Mouse (Mus musculus) right cerebral cortex, postnatal 10 days (tissue): ENCODE measurements around the gene Rer1.
"Not testable (repeated sequence)": the region's sequence is repeated elsewhere in the genome, so short reads cannot be mapped to it uniquely, and the experiment has no call there.

Experiments
- DNase-seq, 2 experiments: peaks; one replicate each; pipeline ENCODE4 v3.0.0; 2021; ENCODE audit warnings: low spot score in 2 of 2

The Rer1 gene

GRCm38 (mm10) chr4:155113766-155114410 lies 27.7 kb upstream of the Rer1 start:
- DNase-seq = peak; percentile 61 to 74

DNA sequence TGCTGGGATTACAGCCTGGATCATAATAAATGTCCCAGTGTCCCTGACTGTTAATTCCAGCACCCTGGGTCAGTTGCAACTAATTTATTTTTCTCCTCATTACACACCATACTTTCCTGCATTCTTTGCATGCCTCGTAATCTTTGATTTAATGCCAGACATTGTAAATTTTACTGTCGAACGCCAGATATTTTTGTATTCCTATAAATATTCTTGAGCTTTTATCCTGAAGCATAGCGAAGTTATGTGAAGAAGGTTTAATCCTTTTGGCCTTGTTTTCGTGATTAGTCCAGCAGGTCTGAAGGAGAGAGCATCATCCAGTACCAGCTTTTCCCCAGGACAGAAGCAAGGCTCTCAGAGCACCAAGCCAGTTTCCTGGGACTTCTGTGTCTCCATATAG lies 23.3 kb upstream of the Rer1 start:
- no peak for DNase-seq

- no peak for DNase-seq
Observed at GRCm38 (mm10) chr4:155107886-155108285, 21.7 kb upstream of the Rer1 start.

DNA sequence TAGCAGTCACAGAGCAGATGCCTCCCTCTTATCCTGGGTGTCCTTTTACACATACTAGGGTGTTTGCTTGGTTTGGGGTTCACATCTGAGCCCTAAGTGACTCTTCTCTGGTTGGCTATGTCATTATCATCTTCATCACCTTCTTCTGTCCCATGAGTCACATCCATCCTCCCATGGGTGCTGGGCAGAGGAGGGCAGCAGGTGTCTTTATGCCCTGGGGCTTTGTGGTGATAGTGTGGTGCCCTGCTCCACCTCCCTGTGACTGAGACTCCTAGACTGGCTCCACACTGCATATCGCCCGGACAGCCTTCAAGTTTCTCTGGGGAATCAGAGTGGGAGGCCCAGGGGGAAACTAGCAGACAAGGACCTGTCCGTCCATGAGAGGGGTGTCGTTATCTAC lies 12.4 kb upstream of the Rer1 start:
- DNase-seq = no peak

DNA sequence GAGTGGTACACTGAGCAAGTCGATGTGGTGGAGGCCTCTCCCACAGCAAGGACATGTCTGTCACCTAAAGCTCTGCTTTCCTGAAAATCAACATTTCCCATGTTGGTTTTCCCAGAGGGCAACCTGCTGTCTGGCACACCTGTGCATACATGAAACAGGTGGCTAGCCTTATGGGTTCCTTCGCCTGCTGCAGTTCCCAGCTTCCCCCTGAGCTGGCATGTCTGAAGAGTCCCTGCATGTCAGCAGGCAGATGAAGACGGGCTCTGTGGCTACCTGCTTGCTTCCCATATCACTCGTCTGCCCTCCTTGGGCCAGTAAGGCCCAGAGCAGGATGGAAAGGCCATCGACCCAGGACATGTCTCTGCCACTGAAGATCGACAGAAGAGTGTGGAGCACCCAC lies 11.3 kb upstream of the Rer1 start:
- no peak for DNase-seq

GRCm38 (mm10) chr4:155095967-155096366 lies 9.8 kb upstream of the Rer1 start:
- DNase-seq = no peak

DNA sequence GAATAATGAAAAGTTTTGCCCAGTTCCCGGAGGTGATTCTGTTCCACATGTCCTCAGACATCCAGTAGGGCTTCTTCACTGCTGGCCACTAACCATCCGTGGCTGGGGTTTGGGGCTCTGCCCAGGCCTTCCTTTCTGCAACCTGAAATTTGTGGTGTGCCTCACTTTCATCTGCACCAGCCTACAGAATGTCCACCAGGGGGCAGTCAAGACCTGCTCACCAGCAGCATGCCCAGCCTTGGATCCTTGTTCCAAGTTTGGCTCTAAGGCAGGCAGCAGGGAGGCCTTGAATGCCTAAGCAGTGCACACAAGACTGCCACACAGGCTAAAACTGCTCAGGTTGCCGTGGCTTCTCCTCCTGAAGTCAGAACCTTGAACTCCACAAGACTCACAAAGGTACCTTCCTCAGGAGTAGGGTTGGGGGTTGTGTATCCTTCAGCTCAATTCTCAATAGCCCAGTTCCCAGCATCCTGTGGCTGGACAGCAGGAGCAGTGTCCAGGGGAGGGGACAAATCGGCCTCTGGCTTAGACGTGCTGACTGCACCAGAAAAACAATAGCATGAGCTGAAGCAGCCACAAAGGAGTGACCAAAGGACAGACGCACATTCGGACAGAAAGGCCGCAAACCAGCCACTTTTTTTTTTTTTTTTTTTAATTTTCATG lies 9.2 kb upstream of the Rer1 start:
- peak; percentile 93 to 94 for DNase-seq

- DNase-seq = peak in 1 of 2 experiments; percentile 46
Observed at GRCm38 (mm10) chr4:155094565-155094964, 8.4 kb upstream of the Rer1 start.

DNA sequence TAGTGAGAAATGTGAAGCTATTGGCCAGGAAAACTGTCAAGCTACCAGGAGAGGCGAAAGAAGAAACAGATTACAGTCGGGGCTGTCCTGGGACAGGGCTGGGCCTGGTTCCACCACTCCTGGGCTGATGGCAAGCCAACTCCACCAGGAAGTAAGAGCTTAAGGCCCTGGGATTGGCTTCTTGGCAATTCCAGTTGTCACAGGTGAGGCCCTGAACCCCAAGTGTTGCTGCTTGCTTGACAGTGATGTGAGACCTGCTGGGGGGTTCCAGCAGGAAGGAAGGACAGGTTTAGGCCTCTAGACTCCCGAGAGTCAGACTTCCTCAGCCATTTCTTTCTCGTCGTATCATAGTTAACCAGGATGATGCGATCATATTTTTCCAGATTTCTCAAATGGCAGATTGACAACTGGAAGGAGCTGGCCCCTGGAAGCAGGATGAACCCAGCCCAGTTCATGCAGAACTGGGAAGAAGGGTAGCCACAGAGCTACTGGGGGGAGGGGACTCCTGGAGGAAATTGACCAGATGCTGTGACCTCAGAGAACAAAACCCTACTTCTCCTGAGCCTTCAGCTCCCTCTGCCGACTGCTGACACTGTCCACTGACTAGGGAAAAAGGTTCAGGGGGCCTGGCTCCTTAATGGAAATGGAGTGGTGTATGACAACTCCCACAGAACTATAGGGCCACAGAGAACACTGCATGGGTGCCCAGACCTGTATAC lies 7.4 kb upstream of the Rer1 start:
- no peak for DNase-seq

DNA sequence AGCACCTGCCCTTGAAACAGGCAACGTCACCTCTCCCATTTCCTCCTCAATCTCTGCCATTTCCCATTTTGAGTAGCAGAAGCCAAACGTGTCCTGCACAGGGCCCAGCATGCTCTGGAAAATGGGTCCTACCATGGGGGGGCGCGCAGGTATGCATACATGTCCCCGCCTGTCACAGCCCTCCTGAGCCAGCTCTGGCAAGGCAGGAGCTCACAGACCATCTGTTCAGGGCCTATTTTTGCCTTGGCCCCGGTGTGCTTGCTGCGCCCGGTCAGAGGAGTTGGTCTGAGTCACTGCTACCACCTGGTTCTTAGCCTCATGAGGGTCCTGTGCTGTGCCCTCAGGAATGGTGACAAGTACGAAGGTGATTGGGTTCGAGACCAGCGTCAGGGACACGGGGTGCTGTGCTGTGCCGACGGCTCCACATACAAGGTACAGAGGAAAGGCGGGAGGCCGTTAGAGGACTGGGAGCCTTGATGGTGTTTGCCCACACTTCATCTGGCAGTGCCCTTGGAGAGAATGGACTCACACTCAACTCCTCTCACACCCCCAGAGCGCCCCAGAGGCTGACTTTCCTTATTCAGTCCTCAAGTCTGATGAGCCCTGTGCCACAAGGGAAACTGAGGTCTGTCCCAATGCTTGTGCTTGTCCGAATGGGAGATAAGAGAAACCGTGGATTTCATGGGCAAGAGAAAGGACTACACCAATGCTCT lies 6.7 kb upstream of the Rer1 start:
- DNase-seq = no peak

DNA sequence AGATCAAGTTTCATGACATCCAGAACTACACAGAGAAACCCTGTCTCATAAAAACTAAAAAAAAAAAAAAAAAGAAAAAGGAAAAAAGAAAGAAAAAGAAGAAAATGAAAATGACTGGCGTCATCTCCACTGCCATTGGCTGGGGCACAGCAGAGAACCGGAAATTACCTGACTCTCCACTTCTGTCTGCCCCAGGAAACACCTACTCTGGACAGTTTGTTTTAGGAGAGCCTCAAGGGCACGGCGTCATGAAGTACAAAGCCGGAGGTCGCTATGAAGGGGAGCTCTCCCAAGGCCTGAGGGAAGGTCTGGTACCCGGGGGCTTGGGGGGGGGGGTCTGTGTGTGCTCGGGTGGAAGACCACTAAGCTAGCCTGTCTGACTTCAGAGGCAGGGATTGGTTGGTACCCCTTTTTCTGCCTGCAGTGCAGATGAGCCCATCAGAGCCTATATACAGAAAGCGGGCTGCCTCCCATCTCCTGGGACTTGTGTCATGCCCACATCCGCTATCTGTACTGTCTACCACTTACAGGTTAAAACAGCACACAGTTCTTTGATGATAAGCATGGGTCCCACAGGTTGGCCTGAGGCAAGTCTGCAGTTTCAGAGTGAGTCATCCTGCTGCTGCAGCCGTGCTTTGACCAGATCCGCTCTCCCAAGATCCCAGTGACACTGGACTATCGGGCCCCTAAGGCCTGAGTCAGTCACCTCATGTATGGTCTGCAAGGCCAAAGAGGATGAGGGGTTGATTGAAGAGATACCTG lies 4.7 kb upstream of the Rer1 start:
- no peak for DNase-seq

GRCm38 (mm10) chr4:155090147-155090546 lies 4.0 kb upstream of the Rer1 start:
- DNase-seq = no peak

GRCm38 (mm10) chr4:155089241-155089640 lies 3.1 kb upstream of the Rer1 start:
- DNase-seq = no peak

DNA sequence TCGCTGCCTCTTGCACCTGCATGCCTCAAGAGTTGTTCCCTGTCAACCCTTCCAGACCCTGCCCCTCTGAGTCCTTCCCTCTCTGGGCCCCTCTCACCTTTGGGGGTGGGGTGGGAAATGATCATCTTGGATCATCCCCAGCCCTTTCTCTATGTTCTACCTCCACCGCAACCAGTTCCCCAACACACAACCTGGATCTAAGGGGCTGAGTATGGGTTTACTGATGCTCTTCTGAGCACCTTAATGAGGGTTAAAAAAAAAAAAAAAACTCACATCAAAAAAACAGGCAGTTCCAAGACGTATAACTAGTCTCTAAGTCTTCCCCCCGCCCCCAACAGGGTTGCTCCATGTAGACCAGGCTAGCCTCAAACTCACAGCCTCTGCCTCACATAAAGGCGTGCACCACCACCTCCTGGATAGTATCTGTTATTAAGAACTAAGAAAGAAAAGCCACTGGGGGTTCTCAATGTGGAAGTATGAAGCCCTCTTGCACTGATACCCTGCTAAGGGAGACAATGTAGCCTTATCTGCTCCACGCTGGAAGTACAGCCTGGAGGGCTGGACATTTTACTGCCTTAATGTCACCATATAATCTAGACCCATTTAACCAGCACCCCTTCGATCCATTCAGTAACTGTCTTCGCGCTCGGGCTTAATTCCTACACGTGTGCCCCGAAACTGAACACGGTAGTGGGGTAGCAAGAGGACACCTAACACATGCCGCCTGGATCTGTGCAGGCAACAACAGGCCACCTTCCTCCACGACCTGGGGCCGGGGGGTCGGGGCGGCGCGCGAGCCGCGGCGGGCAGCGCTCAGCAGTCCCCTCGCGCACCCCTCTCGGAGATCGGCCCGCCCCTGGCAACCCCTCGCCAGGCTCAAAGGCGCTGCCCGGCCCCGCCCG lies 725 bp downstream of the Rer1 start:
- no peak for DNase-seq

DNA sequence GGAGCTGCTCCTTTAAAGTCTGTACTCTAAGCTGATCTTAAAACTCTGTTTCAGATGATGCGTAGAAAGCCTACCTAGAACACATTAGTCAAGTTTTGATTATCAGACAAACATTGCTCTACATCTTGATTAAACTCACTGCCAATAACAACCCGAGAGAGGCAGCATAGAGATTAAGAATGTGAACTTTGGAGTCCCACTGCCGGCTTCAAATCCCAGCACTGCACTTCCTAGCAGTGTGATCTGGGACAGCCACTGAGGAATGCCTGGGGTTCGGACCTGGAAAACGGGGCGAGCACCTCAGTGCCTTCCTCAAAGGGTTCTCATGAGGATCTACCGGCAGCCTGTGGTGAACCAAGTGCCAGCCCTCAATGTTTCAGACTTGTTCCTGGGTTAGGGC lies 1.8 kb downstream of the Rer1 start:
- no peak for DNase-seq

DNA sequence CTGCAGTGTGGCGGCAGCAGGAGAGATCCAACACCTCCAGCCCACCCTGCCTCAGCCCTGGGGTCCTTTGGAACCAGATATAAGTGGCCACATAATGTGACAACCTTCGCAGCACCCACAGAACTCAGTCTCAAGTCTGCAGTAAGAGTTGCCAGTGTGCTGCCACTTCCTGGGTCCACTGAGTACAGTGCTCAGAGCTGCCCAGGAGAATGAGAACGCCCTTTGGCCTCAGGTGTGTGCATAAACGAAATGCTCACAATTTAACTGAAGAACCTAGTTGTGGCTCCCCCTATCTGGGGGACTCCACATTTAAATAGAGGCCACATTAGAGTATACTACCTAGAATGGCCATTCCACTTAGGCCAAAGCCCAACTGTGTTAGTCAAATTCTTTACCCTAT lies 2.6 kb downstream of the Rer1 start:
- no peak for DNase-seq

- DNase-seq = no peak
Observed at GRCm38 (mm10) chr4:155079666-155080065, 6.5 kb downstream of the Rer1 start.

DNA sequence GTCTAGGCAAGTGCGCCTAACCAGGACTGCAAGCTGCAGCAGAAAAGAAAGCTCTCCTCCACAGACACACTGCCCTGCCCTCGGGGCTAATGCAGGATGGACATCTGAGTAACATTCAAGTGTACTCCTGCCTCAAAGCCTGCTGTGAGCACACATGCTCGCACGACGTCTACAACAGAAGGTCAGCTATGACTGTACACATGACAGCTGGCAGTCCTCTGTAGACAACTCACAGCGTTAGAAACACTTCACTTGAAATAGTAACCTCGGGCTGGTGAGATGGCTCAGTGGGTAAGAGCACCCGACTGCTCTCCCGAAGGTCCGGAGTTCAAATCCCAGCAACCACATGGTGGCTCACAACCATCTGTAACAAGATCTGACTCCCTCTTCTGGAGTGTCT lies 7.4 kb downstream of the Rer1 start:
- not testable (repeated sequence) for DNase-seq

DNA sequence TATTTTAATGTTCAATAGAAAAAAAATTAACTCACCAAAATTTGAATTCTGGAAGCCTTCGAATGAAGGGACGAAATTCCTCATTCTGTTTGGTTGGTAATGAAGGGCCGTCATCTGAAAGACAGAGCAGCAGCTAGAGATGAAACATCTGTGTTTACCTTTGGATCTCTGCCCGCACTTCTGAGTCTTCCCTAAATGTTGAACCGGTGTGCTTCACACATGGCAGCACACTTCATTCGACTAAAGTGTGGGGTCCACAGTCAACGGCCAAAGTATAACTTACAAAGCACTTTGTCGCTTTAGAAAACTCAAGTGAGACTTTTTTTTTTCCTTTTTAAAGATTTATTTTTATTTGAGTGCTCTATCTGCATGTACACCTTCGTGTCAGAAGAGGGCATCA lies 9.5 kb downstream of the Rer1 start:
- DNase-seq = no peak

DNA sequence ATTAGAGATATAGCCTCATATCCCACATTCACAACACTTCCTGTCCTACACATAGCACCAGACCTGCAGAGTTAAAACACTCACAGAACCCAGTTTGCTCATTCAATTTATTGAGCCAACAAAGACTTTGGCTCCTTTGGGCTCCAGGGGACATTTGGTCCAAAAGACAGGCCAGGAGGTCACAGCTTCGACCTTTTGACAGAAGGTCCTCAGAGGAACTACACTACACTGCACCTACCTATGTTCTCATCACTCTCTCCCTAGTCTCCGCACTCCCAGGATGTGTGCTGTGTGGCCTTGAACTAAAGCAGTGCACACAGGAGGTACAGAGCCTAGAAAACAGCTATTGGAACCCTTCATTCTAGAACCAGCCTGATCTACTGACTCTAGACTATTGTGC lies 10.4 kb downstream of the Rer1 start:
- no peak for DNase-seq

- DNase-seq = no peak
Observed at GRCm38 (mm10) chr4:155075137-155075536, 11.0 kb downstream of the Rer1 start.
